Mouse (Mus musculus): Measurements from ENCODE around the gene Ocrl. TPM values are rescaled to one million over a fixed set of nuclear protein-coding genes. Genes with fewer than 3 reads are reported as not detected.

Ocrl gene
- polyA plus RNA-seq, 1 experiment = not detected

DNA sequence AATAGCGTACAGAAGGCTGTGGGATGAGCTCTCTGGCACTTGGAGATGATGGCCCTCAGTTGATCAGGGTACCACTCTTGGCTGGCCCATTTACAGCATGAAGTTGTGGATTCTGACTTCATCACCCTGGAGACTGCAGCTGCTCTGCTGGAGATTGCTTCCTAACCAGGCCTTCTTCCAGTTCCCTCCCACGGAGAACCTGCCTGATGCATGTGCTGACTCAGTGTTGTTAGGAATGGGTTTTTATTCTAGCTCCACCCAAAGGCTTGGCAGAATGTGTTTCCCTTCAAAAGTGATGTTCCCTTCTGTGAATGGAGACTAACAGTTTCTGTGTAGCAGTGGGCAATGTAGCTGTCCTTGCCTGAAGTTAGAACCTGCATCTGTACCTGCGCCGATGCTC lies 58.2 kb downstream of the Ocrl start:
- TF ChIP-seq CTCF (IDR thresholded peaks at IDR 0.05; ENCODE audit: insufficient read depth, low read depth, low read length) (no peak), POLR2A (IDR thresholded peaks at IDR 0.05; ENCODE audit: insufficient read depth, low read depth, low read length) (no peak)
- 74% methylated on average over 4 of the region's 4 CpGs for WGBS
- no peak overlapping the region for H3K27ac ChIP-seq (ENCODE audit: insufficient read depth, low read depth, low read length)

DNA sequence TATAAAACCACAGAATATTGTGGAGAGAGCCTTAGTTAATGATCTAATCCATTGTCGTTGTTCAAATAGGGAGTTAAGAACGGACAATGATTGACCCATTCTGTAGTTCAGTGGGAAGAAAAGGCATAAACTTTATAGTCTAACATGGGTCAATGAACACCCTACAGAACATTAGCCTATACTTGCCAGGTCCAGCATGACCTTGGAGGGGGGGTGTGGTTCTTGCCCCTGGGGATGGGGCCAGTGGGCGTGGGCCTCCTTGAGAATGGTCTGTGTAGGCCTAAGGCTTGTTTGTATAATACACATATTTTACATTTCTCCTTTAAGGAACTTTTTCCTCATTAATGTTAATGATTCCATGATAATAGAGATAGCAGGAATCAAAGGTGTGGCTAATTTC lies 58.7 kb downstream of the Ocrl start:
- no peak for TF ChIP-seq CTCF (IDR thresholded peaks at IDR 0.05; ENCODE audit: insufficient read depth, low read depth, low read length)
- TF ChIP-seq POLR2A (IDR thresholded peaks at IDR 0.05; ENCODE audit: insufficient read depth, low read depth, low read length) = no peak
- H3K4me1 ChIP-seq (ENCODE audit: control insufficient read depth, insufficient read depth, low read length) = no peaks in the 10 kb centered on the region
- WGBS = 87% methylated on average over 3 of the region's 3 CpGs
- no peak overlapping the region for H3K4me3 ChIP-seq (ENCODE audit: insufficient read depth, low read depth, low read length)
- H3K27ac ChIP-seq (ENCODE audit: insufficient read depth, low read depth, low read length) = no peak overlapping the region

More for the DNA sequence above, 58.2 kb downstream of the Ocrl start:
- Histone ChIP-seq H3K4me3 (ENCODE audit: insufficient read depth, low read depth, low read length) (no peak overlapping the region), H3K4me1 (ENCODE audit: control insufficient read depth, insufficient read depth, low read length) (no peaks in the 10 kb centered on the region)

DNA sequence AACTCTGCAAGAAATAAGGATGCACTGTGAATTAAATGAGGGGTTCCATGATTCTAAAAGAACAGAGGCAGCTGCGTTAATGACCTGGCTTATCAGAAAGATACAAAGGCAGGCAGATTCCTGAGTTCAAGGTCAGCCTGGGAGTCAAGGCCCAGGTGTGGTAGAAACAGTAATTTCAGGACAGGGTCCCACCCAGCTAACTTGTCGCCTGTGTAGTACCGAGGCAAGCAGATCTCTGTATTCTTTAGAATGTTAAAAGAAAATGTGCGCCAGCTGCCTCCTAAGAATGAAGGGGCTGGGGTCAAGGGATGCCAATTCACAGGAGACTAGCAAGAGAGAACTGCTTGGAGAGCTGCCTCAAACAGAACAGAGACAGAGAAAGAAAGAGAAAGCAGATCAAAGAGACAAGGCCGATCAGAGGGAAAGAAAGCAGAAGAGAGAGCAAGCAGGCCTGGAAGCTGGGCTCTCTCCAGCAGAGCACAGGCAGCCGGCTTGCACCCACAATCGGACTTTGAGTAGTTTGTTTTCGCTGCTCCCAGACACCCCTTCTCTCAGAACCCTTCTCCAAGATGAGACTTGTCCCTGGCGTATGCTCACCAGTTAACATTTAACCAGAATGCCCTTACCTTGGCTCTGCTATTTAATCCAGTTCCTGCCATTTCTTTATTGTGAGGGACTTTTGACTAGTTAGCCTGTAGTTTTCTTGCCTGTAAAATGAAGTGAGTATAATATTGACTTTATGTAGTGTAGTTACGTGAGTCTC lies 59.4 kb downstream of the Ocrl start:
- Histone ChIP-seq H3K4me3 (ENCODE audit: insufficient read depth, low read depth, low read length) (no peak overlapping the region), H3K27ac (ENCODE audit: insufficient read depth, low read depth, low read length) (no peak overlapping the region), H3K4me1 (ENCODE audit: control insufficient read depth, insufficient read depth, low read length) (no peaks in the 10 kb centered on the region)
- TF ChIP-seq CTCF (IDR thresholded peaks at IDR 0.05; ENCODE audit: insufficient read depth, low read depth, low read length) = no peak
- TF ChIP-seq POLR2A (IDR thresholded peaks at IDR 0.05; ENCODE audit: insufficient read depth, low read depth, low read length) = no peak
- 65% methylated on average over 10 of the region's 10 CpGs for WGBS

DNA sequence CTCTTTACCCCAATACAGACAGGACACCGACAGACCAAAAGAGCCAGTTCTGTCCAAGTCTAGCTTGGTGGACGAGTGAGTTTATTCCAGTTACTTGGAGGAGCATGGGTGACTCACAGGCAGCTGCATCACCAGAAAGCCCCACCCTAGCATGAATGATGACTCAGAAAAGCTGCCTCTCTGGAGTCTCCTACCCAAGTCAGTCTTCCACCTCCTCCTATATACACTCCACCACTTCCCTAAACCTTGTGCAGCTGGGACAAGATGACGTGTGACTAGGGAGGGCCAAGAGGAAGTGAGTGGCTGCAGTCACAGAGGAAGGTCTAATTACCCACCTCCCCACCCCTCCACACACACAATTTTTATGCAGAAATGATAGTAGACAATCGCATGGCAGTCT lies 64.4 kb downstream of the Ocrl start:
- no peaks in the 10 kb centered on the region for H3K4me1 ChIP-seq (ENCODE audit: control insufficient read depth, insufficient read depth, low read length)
- TF ChIP-seq CTCF (IDR thresholded peaks at IDR 0.05; ENCODE audit: insufficient read depth, low read depth, low read length) (no peak), POLR2A (IDR thresholded peaks at IDR 0.05; ENCODE audit: insufficient read depth, low read depth, low read length) (no peak)
- H3K4me3 ChIP-seq (ENCODE audit: insufficient read depth, low read depth, low read length) = no peak overlapping the region
- 47% methylated on average over 4 of the region's 4 CpGs for WGBS
- H3K27ac ChIP-seq (ENCODE audit: insufficient read depth, low read depth, low read length) = no peak overlapping the region

DNA sequence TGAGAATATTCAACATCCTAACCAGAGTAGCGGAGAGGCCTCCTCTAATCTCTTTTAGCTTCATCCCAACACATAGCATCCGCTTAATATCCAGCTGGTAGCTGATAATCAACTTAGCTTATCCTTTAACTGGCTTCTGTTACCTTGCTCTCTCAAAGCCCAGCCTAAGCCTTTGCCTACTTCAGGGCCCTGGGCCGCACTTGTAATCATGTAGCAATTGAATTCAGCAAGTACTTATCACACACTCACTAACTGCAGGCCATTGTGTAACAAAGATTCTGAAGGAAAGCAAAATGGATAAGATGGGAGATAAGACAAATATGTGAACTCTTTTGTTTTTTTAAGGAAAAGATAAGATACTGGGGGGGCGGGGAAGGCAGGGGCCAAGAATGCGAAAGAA lies 64.9 kb downstream of the Ocrl start:
- TF ChIP-seq CTCF (IDR thresholded peaks at IDR 0.05; ENCODE audit: insufficient read depth, low read depth, low read length) (no peak), POLR2A (IDR thresholded peaks at IDR 0.05; ENCODE audit: insufficient read depth, low read depth, low read length) (no peak)
- no peaks in the 10 kb centered on the region for H3K4me1 ChIP-seq (ENCODE audit: control insufficient read depth, insufficient read depth, low read length)
- 90% methylated on average over 5 of the region's 5 CpGs for WGBS
- H3K27ac ChIP-seq (ENCODE audit: insufficient read depth, low read depth, low read length) = no peak overlapping the region
- no peak overlapping the region for H3K4me3 ChIP-seq (ENCODE audit: insufficient read depth, low read depth, low read length)

DNA sequence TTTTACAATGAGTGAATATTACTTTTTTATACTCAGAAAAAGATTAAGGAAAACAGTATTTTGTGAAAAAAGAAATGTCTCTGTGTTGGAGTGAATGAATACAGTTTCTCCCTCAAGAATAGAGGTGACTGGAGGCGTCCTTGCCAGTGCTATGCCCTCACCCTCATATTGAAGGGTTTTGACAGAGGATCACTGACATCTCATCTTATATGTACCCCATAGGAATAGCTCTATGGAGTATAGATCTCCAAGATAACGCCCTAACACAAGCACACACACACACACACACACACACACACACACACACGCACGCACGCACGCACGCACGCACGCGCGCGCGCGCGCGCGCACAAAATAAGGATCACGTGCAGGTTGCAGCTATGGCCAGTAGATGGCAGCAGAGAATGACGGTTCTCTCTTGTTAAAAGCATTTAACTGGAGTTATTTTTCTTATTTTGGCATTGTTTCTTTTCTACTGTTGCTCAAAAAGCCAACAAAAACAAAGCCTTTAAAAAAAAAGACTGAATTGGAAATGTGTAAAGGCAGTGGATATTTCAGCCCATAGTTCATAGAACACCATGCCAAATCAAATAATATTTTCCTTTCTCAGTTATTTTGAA lies 72.9 kb downstream of the Ocrl start:
- Histone ChIP-seq H3K4me3 (ENCODE audit: insufficient read depth, low read depth, low read length) (no peak overlapping the region), H3K4me1 (ENCODE audit: control insufficient read depth, insufficient read depth, low read length) (no peaks in the 10 kb centered on the region), H3K27ac (ENCODE audit: insufficient read depth, low read depth, low read length) (no peak overlapping the region)
- TF ChIP-seq CTCF (IDR thresholded peaks at IDR 0.05; ENCODE audit: insufficient read depth, low read depth, low read length) (0 out of 2 replicates have a peak, but pooled peaks have one; percentile 21), POLR2A (IDR thresholded peaks at IDR 0.05; ENCODE audit: insufficient read depth, low read depth, low read length) (no peak)
- 26% methylated on average over 18 of the region's 19 CpGs for whole genome bisulfite sequencing

DNA sequence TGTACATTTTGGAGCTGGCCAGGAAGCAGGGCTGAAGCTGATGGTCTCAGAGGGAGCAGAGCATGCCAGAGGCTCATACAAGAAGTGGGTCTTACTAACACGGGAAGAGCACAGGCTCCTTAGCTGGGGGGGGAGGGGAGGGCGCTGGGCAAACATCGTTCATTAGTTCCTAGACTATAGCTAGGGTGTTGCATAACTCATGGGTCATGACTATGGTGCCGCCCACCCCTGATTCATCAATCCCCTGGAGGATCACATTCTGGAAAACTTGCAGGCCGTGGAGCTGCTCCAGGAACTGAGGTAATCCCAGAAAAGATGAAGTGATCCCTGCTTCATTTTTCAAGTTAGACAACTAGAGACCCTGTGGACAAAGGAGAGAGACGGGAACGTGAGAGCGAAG lies 75.8 kb downstream of the Ocrl start:
- Histone ChIP-seq H3K4me1 (ENCODE audit: control insufficient read depth, insufficient read depth, low read length) (no peaks in the 10 kb centered on the region), H3K27ac (ENCODE audit: insufficient read depth, low read depth, low read length) (no peak overlapping the region), H3K4me3 (ENCODE audit: insufficient read depth, low read depth, low read length) (no peak overlapping the region)
- 65% methylated on average over 8 of the region's 8 CpGs for WGBS
- TF ChIP-seq CTCF (IDR thresholded peaks at IDR 0.05; ENCODE audit: insufficient read depth, low read depth, low read length) = no peak
- TF ChIP-seq POLR2A (IDR thresholded peaks at IDR 0.05; ENCODE audit: insufficient read depth, low read depth, low read length) = no peak

DNA sequence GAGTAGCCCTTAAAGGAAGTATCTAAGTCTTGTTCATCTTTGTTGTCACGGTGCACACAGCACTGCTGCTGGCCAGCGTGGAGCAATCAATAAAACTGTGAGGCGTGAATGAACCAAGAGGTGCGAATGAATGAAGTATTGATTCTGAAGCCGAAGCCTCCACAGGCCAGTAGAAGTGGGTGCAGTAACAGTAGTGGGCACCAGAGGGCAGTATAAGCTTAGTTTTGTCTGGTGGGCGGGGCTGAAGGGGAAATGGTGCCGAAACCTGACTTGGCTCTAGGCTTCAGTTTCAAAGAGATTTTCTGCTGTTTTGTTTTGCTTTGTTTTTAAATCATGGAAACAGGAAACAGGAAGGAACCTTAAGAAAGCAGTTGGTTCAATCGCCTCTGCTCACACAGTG lies 80.4 kb downstream of the Ocrl start:
- 21% methylated on average over 8 of the region's 8 CpGs for WGBS
- no peak overlapping the region for H3K27ac ChIP-seq (ENCODE audit: insufficient read depth, low read depth, low read length)
- H3K4me1 ChIP-seq (ENCODE audit: control insufficient read depth, insufficient read depth, low read length) = no peaks in the 10 kb centered on the region
- H3K4me3 ChIP-seq (ENCODE audit: insufficient read depth, low read depth, low read length) = no peak overlapping the region
- TF ChIP-seq POLR2A (IDR thresholded peaks at IDR 0.05; ENCODE audit: insufficient read depth, low read depth, low read length) = no peak

DNA sequence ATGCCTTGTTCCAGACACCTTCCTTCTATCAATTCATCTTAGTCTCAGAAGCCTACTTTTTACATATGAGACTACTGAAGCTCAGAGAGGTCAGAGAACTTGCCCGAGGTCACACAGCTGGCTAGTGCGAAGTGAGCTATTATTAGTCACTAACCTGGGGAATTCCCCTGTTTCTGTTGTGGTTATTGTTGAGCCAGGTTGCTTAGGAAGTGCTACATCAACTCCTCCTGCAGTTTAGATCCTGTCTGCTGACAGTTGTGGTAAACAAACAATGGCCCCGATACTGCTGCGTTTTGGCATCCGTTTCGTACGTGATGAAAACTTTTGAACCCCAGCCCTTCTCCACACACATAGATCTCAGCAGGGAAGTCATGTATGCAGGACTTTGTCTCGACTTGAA lies 86.2 kb downstream of the Ocrl start:
- TF ChIP-seq POLR2A (IDR thresholded peaks at IDR 0.05; ENCODE audit: insufficient read depth, low read depth, low read length) = no peak
- TF ChIP-seq CTCF (IDR thresholded peaks at IDR 0.05; ENCODE audit: insufficient read depth, low read depth, low read length) = no peak
- Histone ChIP-seq H3K4me1 (ENCODE audit: control insufficient read depth, insufficient read depth, low read length) (no peaks in the 10 kb centered on the region), H3K27ac (ENCODE audit: insufficient read depth, low read depth, low read length) (no peak overlapping the region), H3K4me3 (ENCODE audit: insufficient read depth, low read depth, low read length) (no peak overlapping the region)
- 85% methylated on average over 8 of the region's 8 CpGs for WGBS
